Mouse (Mus musculus): ENCODE measurements around the gene Ctnna2. TPM values are rescaled to one million over a fixed set of nuclear protein-coding genes. Genes with fewer than 3 reads are reported as not detected.

The Ctnna2 gene
- polyA plus RNA-seq, 1 experiment: not detected

DNA sequence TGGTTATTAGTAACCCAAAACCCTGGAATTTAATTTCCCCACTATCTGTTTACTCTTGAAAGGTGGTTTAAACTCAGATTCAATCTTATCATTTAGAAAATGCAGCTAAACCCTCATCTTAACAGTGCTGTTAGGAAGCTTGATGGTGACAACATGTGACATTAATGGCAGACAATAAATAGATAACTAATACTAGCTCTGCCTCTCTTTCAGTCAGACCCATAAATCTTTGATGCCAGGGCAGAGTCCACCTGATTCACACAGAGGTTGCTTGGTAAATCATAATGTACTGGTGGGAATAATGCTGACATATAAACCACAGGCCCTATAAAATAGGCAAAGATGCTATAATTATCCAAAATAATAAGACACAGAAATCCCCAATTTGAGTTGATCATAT, 398.6 kb downstream of the Ctnna2 start:
- TF ChIP-seq TAL1 (IDR thresholded peaks at IDR 0.05; ENCODE audit: low read length) (no peak), GATA1 (IDR thresholded peaks at IDR 0.05; ENCODE audit: low read length) (no peak)
- H3K27me3 ChIP-seq (ENCODE audit: control insufficient read depth): no peaks in the 10 kb centered on the region
- no peaks in the 10 kb centered on the region for H3K36me3 ChIP-seq (ENCODE audit: control insufficient read depth)
- H3K4me1 ChIP-seq (ENCODE audit: control insufficient read depth): no peaks in the 10 kb centered on the region
- H3K4me3 ChIP-seq (replicated peaks): no peak overlapping the region
- no peaks in the 10 kb centered on the region for H3K9me3 ChIP-seq (ENCODE audit: control insufficient read depth, low read length)

DNA sequence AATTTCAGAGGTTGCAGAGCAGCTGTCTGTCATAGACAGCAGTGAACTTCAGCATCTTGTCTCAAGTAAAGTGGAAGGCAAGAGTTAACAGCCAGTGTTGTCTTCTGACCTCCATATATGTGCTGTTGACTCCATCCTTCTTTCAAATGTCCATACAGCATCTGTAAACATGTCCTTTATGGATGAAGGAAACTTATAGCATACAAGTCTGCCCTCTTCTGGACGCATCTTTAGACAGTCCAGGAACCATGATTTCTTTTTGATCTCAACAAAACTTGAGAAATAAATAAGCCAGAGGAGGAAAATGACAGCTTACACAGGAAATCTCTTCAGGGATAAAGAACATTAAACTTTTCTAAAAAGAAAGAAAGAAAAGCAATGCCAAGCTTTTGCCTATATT, 400.9 kb downstream of the Ctnna2 start:
- Histone ChIP-seq H3K4me3 (replicated peaks) (no peak overlapping the region), H3K9me3 (ENCODE audit: control insufficient read depth, low read length) (no peaks in the 10 kb centered on the region), H3K36me3 (ENCODE audit: control insufficient read depth) (no peaks in the 10 kb centered on the region), H3K4me1 (ENCODE audit: control insufficient read depth) (no peaks in the 10 kb centered on the region), H3K27me3 (ENCODE audit: control insufficient read depth) (no peaks in the 10 kb centered on the region)
- TF ChIP-seq GATA1 (IDR thresholded peaks at IDR 0.05; ENCODE audit: low read length): no peak
- TF ChIP-seq TAL1 (IDR thresholded peaks at IDR 0.05; ENCODE audit: low read length): no peak

DNA sequence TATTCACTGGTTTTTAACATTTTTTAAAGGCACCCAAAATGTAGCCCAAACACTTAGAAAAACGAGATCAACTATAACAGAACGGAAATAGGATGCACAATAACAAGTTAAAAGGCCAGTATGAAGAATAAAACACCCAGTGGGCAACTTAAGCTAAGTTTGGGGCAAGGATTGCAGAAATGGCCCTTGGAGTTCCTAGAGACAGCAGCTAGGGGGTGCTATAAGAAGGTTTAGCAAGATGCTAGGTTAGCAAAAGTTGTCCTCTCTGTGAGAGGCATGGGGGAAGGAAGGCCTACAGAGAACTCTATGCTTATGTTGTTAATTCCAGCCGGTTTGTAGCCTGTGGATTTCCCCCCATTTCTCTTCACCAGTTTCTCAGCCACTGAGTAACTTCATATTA, 401.9 kb downstream of the Ctnna2 start:
- H3K27me3 ChIP-seq (ENCODE audit: control insufficient read depth): no peaks in the 10 kb centered on the region
- H3K9me3 ChIP-seq (ENCODE audit: control insufficient read depth, low read length): no peaks in the 10 kb centered on the region
- TF ChIP-seq TAL1 (IDR thresholded peaks at IDR 0.05; ENCODE audit: low read length) (no peak), GATA1 (IDR thresholded peaks at IDR 0.05; ENCODE audit: low read length) (no peak)
- no peaks in the 10 kb centered on the region for H3K36me3 ChIP-seq (ENCODE audit: control insufficient read depth)
- no peaks in the 10 kb centered on the region for H3K4me1 ChIP-seq (ENCODE audit: control insufficient read depth)
- no peak overlapping the region for H3K4me3 ChIP-seq (replicated peaks)

DNA sequence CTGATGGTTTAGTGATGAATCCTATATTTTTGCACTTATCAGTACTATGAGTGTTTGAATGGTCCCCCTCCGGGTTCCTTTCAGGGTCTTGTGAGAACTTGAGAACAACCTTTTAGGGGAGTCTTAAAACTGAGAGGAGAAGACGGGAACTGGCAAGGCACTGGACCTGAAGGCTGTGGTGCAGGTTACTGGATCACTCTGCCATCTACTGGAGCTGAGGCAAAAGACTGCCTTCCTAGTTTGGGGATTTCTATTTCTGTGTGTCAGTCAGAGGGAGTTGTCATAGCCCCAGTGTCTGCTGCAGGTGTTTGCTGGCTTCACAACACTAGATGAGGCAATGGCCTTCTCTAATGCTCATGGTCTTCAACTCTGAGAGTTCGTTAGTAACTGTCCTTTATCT, 406.9 kb downstream of the Ctnna2 start:
- no peaks in the 10 kb centered on the region for H3K4me1 ChIP-seq (ENCODE audit: control insufficient read depth)
- no peak overlapping the region for H3K4me3 ChIP-seq (replicated peaks)
- H3K9me3 ChIP-seq (ENCODE audit: control insufficient read depth, low read length): no peaks in the 10 kb centered on the region
- TF ChIP-seq GATA1 (IDR thresholded peaks at IDR 0.05; ENCODE audit: low read length) (no peak), TAL1 (IDR thresholded peaks at IDR 0.05; ENCODE audit: low read length) (no peak)
- H3K27me3 ChIP-seq (ENCODE audit: control insufficient read depth): no peaks in the 10 kb centered on the region
- H3K36me3 ChIP-seq (ENCODE audit: control insufficient read depth): no peaks in the 10 kb centered on the region

DNA sequence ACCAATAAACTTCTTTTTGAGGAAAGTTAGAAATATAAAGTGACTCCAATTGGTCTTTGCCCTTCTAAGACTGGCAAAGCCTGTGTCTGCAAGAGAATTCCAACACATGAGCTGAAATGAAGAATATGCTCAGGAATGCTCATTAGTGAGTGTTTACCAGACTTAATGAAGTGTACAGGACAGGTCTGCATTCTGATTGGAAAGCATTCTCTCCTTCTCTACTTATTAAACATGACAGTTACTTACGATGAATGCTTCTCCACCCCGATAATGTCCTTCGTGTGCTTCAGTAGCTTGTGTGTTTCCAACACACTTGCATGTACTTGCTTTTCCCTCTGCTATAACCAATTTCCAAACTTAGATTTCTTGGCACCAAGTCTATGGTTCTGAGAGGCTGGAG, 409.6 kb downstream of the Ctnna2 start:
- H3K4me3 ChIP-seq (replicated peaks): no peak overlapping the region
- no peaks in the 10 kb centered on the region for H3K27me3 ChIP-seq (ENCODE audit: control insufficient read depth)
- TF ChIP-seq GATA1 (IDR thresholded peaks at IDR 0.05; ENCODE audit: low read length) (no peak), TAL1 (IDR thresholded peaks at IDR 0.05; ENCODE audit: low read length) (no peak)
- no peaks in the 10 kb centered on the region for H3K9me3 ChIP-seq (ENCODE audit: control insufficient read depth, low read length)
- H3K36me3 ChIP-seq (ENCODE audit: control insufficient read depth): no peaks in the 10 kb centered on the region
- H3K4me1 ChIP-seq (ENCODE audit: control insufficient read depth): no peaks in the 10 kb centered on the region

DNA sequence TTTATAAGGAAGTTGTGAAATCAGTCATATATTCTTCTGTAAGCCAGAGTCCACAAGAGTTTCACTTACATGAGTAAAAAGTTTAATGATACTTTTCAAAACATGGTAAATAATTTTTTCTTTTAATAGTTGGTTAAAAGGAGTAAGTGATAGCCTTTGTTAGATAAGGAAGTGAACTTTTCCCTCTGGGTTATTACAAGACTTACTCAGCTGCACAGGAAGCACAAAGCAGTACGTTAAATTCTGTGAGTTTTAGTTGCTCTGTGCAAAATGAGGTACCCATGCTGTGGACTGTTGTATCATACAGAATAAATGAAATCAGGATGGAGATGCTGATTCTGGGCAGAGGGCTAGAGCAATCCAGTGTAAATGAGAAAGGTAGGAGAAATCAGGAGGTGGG, 423.3 kb downstream of the Ctnna2 start:
- Histone ChIP-seq H3K27me3 (ENCODE audit: control insufficient read depth) (no peaks in the 10 kb centered on the region), H3K9me3 (ENCODE audit: control insufficient read depth, low read length) (no peaks in the 10 kb centered on the region), H3K36me3 (ENCODE audit: control insufficient read depth) (no peaks in the 10 kb centered on the region), H3K4me1 (ENCODE audit: control insufficient read depth) (no peaks in the 10 kb centered on the region), H3K4me3 (replicated peaks) (no peak overlapping the region)
- TF ChIP-seq GATA1 (IDR thresholded peaks at IDR 0.05; ENCODE audit: low read length) (no peak), TAL1 (IDR thresholded peaks at IDR 0.05; ENCODE audit: low read length) (no peak)

DNA sequence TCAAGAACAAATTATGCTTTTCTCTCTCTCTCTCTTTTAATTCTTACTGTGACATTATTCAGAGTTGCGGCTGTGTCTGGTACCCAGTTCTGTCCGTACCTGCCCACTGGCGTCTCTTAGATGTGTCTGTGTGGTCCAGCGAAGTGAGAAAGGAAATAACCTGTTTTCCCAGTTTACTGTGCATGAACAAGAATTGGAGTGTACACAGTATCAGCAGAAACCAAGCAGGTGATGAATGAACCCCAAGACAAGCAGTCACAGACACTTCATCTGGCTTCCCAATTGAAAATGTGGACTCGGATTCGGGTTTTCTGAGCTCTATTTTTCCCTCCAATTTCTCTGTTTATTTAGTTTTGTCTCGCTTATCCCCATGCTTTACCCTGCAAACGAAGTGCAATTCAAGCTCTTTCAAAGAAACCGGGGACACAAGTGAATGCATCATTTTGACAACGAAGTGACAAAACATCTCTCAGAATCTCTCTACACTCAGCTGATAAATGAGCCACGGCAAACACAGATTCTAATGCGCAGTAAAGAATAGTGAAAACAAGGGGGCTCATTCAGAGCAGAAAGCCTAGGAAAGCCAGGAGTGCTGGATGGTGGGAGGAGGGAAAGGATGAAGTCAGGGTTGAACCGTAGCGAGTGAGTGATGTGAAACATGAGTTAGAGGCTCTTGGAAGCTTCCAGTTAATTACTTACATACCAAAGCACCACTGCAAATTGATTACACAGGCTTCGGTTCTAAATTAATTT, 442.3 kb downstream of the Ctnna2 start:
- Histone ChIP-seq H3K36me3 (ENCODE audit: control insufficient read depth) (no peaks in the 10 kb centered on the region), H3K4me1 (ENCODE audit: control insufficient read depth) (no peaks in the 10 kb centered on the region), H3K27me3 (ENCODE audit: control insufficient read depth) (no peaks in the 10 kb centered on the region), H3K4me3 (replicated peaks) (no peak overlapping the region), H3K9me3 (ENCODE audit: control insufficient read depth, low read length) (no peaks in the 10 kb centered on the region)
- TF ChIP-seq GATA1 (IDR thresholded peaks at IDR 0.05; ENCODE audit: low read length): no peak
- no peak for TF ChIP-seq TAL1 (IDR thresholded peaks at IDR 0.05; ENCODE audit: low read length)

DNA sequence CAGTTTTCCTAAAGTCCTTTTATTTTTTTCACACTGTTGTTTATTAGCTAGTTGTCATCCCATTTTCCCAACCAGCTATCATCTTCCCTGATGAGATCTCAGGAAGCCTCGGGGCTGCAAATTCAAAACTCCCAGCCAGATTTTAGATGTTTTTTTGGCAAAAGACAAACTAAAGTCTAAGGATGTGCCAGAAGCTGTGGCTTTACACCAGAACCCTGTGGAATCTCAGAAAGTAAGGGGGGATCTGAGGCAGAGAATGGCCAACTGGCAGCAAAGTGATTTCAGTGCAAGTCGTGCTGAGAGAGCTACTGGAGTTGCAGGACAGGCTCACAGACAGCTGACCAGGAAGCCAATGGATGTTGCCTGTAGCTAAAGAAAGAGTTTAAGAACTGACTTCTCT, 451.9 kb downstream of the Ctnna2 start:
- H3K4me1 ChIP-seq (ENCODE audit: control insufficient read depth): no peaks in the 10 kb centered on the region
- H3K4me3 ChIP-seq (replicated peaks): no peak overlapping the region
- H3K9me3 ChIP-seq (ENCODE audit: control insufficient read depth, low read length): no peaks in the 10 kb centered on the region
- H3K27me3 ChIP-seq (ENCODE audit: control insufficient read depth): no peaks in the 10 kb centered on the region
- no peaks in the 10 kb centered on the region for H3K36me3 ChIP-seq (ENCODE audit: control insufficient read depth)
- TF ChIP-seq GATA1 (IDR thresholded peaks at IDR 0.05; ENCODE audit: low read length) (no peak), TAL1 (IDR thresholded peaks at IDR 0.05; ENCODE audit: low read length) (no peak)

DNA sequence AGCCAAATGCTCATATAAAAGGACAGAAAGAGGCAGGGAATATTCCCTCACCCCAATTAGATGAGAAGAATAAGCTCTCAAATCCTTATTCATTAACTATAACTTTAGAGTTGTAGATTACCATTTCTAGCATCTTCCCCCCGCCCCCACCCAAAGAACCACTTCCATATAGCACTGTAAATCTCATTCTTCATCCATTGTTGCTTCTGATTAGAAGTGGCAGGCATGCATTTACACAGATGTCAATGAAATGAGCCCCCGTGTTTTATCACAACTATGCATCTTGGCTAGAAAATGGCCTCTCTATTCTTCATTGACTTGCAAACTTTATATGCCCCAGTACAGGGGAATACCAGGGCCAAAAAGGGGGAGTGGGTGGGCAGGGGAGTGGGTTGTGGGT, 457.7 kb downstream of the Ctnna2 start:
- Histone ChIP-seq H3K27me3 (ENCODE audit: control insufficient read depth) (no peaks in the 10 kb centered on the region), H3K36me3 (ENCODE audit: control insufficient read depth) (no peaks in the 10 kb centered on the region), H3K9me3 (ENCODE audit: control insufficient read depth, low read length) (no peaks in the 10 kb centered on the region), H3K4me1 (ENCODE audit: control insufficient read depth) (no peaks in the 10 kb centered on the region), H3K4me3 (replicated peaks) (no peak overlapping the region)
- TF ChIP-seq TAL1 (IDR thresholded peaks at IDR 0.05; ENCODE audit: low read length) (no peak), GATA1 (IDR thresholded peaks at IDR 0.05; ENCODE audit: low read length) (no peak)

DNA sequence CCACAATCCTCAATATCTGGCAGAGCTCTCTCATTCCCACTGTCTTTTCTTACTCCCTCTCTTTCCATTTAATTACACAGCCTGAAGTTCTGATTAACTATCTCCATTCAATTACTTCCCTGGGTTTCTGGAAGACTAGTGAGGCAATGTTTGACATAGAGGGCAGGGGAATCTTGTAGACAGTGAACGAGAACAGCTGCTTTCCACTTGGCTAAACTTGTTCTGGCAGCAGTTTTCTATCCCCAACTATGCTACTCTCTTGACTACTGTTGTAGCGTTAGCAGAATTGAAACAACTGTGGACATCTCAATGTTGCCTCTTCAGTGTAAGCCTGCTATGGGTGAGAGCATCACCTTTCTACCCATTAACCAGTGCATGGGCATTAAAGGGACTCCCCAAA, 463.0 kb downstream of the Ctnna2 start:
- no peaks in the 10 kb centered on the region for H3K4me1 ChIP-seq (ENCODE audit: control insufficient read depth)
- H3K4me3 ChIP-seq (replicated peaks): no peak overlapping the region
- H3K9me3 ChIP-seq (ENCODE audit: control insufficient read depth, low read length): no peaks in the 10 kb centered on the region
- no peaks in the 10 kb centered on the region for H3K36me3 ChIP-seq (ENCODE audit: control insufficient read depth)
- H3K27me3 ChIP-seq (ENCODE audit: control insufficient read depth): no peaks in the 10 kb centered on the region
- TF ChIP-seq TAL1 (IDR thresholded peaks at IDR 0.05; ENCODE audit: low read length) (no peak), GATA1 (IDR thresholded peaks at IDR 0.05; ENCODE audit: low read length) (no peak)

Measured in erythroblast, embryonic 14.5 days (primary cell).